Mouse (Mus musculus) CD8-positive naive resting alpha-beta T cell, adult 57 days (primary cell): ENCODE data around the gene Zdhhc6. TPM values are rescaled to one million over a fixed set of nuclear protein-coding genes. Genes with fewer than 3 reads are reported as not detected.

ENCODE experiments used
- total RNA-seq: library from RNA; stranded (reverse); gene quantifications from one replicate; pipeline ENCODE4 v1.2.4, GENCODE M21; 2023

Gene Zdhhc6
- total RNA-seq, result 24.4 TPM

DNA sequence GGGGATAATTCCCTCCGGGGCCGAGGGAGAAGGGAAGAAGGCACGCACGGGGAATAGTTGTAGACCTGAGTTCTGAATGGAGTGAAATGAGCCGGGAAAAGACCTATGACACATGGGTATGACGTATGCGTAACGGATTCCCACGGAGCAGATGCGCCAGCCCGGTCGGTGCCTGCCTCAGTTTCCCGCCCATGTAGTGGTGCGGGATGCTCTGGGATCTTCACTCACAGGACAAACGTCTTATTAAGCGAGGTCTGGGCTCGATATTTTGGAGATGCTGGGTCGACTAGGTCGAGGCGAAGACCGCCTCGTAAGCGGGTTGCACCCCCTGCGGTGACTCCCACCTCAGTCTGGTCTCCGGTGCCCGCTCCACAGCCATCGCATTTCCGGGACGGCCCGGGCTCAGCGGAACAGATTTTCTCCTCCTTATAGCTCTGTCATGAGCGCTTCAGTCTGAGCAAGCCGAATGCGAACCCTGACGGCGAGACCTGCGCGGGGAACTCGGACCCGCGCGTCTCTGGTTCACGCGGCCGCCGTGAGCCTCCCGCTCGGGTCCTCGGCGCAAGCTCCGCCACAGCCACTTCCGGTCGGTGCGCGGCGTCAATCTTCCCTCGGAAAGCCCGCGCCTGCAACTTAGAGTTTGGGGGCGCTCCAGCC is at the start of gene Zdhhc6:
TSS of gene Zdhhc6 (minus strand) at position 581 of the 657 bp plus-strand sequence.

DNA sequence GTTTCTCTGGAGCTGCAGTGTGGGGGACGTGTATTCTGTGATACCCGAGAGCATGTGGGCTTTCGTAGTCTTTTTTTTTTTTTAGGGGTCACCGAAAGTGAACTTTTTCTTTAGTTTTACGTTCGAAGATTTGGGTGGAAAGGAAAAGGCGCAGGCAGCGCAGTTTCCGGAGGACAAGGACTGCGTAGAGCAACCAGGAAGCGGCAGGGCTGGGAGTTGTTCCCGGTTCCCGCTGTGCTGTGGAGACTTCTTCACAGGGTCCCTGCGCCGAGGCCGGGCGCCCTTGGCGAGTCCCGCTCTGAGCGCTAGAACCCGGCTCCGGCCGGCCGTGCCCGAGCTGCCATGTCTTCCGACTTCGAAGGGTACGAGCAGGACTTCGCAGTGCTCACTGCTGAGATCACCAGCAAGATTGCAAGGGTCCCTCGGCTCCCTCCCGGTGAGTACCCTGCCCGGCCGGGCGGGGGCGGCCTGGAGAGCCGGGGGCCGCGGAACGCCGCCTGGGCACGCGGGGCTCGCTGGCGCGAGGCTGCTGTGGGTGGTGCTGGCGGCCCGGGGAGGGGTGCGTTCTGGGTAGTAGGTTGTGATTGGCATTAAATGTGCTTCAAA is 380 bp upstream of the Zdhhc6 start, which contains the start of gene Vti1a:
TSS of gene Vti1a (plus strand) at position 187 of the 606 bp plus-strand sequence.

DNA sequence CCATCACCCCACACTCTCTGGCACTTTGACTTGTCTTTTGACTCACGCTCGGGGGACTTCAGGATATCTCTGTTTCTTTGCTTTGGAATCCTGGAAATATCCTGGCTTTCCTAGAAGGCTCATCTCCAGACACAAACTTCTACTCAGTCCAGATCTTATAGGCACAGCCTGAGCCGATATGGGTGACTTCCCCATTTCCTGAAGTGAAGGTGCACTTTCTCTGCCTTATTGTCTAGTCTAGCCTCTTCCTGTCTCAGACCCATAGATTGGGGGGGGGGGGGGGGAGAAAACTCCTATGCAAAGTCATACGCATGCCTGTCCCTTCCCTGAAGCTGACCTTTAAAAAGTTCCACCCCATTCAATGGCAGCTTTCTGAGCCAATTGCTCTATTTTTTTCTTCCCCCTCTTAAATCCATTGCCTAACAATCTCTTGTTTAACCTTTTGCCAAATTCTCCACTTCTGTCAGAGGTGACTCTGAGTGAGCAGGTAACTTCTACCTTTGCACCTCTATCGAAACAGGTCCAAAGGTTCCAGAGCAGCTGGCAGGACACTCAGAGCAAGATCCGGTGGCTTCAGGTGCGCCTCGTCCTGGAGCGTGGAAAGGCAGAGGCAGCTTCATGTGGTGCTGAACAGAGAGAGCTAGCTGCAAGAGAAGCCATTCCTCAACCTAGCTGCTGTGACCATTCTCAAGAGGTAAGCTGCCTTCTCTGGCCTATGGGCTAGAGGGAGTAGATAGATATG is 64.3 kb downstream of the Zdhhc6 start, which contains the start of gene Acsl5:
TSS of gene Acsl5 (plus strand) at position 556 of the 742 bp plus-strand sequence.

DNA sequence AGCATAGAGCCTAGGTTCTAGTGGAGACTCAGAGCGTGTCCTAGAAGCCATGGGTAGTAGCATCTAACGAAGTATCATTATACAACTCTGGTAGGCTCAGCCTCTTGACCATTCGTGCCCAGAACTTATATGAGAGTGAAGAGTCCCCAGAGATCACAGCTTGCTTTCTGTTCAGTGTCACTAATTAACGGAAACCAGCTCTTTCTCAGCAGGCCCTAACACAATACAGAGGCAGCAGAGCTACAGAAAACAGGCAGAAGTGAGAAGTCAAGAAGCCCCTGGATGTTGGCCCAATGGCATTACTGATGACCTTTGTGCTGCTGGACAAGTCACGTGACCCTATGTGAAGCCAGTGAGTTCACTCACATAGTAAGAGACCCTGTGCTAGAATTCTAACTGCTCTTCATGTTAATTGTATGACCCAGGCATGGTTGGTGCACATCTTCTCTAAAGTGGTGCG is 74.6 kb downstream of the Zdhhc6 start, which contains the start of gene Gucy2g:
TSS of gene Gucy2g (minus strand) at position 51 of the 460 bp plus-strand sequence.

Other genes with a start within 250 kb of the Zdhhc6 start
- gene Gpam, start 188.8 kb downstream of the Zdhhc6 start, total RNA-seq, result 7.5 TPM
- not detected for gene Tectb, start 135.3 kb downstream of the Zdhhc6 start, total RNA-seq
- not detected for gene Gucy2g, start 74.8 kb downstream of the Zdhhc6 start, total RNA-seq
- 29.8 TPM for gene Acsl5, start 64.1 kb downstream of the Zdhhc6 start, total RNA-seq
- 40.8 TPM for gene Vti1a, start 263 bp upstream of the Zdhhc6 start, total RNA-seq